Mouse (Mus musculus) heart, postnatal 14 days (tissue): Measurements from ENCODE around the gene Eif4g1. TPM values are rescaled to one million over a fixed set of nuclear protein-coding genes. Genes with fewer than 3 reads are reported as not detected.
A peak's percentile ranks its signal among the peaks of the same experiment; 100 is the strongest.

ENCODE experiments used
- DNase-seq, 2 experiments: peaks; one replicate each; pipeline ENCODE4 v3.0.0; 2021 to 2022
- intact Hi-C: fragments of 180-260 bp; cut with DNase I; formaldehyde crosslinking; loops from one replicate; pipeline ENCODE4 v1.15.1; 2025
- total RNA-seq, 2 experiments: library from RNA; stranded (reverse); gene quantifications; 2 replicates each; pipeline ENCODE4 v1.2.3; 2021

Eif4g1 gene
- total RNA-seq, 2 experiments from 2014 or later = 329 to 343 TPM

DNA sequence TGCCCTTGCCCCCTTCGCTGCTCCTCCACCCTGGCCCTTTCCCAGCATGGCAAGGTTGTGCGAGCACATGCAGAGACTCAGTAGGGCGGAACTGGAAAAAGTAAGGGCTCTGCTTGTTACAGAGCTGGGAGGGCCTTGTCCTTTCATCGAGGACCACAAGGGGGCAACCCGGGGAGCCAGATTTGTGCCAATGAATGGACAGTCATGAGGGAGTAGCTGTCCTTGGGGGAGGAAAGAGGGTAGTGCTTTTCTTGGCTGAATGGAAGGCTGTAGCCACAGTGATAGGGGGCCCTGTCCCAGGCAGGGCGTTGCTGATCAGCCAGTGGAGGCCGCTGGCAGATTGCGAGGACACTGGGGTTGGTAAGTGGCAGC lies 34.4 kb downstream of the Eif4g1 start:
- DNase-seq = peak; percentile 59 to 80
- intact Hi-C loops = no loop called here

- intact Hi-C loops = no loop called here
- no peak for DNase-seq
Observed at GRCm38 (mm10) chr16:20703071-20703470, 35.0 kb downstream of the Eif4g1 start.

- intact Hi-C loops = no loop called here
- no peak for DNase-seq
Observed at GRCm38 (mm10) chr16:20703699-20704400, 35.7 kb downstream of the Eif4g1 start.

DNA sequence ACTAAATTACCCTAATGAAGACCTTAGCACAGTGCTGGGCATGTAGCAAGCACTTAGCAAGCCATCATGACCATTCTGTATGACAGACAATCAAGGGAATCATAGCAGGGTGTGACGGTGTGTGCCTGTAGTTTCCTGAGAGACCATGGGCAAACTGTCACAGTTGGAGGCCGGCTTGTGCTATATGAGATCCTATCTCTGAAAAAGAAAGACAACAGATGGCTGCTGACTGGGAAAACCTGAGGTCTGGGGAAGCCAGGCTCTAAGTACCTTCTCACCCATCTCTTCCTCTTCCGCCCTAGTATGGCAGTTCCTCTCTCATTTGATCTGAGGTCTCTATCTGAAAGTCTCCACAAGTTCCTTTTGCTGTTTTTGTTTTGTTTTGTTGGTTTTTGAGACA lies 37.7 kb downstream of the Eif4g1 start:
- intact Hi-C loops = no loop called here

GRCm38 (mm10) chr16:20706407-20707055 lies 38.4 kb downstream of the Eif4g1 start:
- intact Hi-C loops = no loop called here
- no peak for DNase-seq

More for the DNA sequence above, 37.7 kb downstream of the Eif4g1 start:
- DNase-seq = no peak

DNA sequence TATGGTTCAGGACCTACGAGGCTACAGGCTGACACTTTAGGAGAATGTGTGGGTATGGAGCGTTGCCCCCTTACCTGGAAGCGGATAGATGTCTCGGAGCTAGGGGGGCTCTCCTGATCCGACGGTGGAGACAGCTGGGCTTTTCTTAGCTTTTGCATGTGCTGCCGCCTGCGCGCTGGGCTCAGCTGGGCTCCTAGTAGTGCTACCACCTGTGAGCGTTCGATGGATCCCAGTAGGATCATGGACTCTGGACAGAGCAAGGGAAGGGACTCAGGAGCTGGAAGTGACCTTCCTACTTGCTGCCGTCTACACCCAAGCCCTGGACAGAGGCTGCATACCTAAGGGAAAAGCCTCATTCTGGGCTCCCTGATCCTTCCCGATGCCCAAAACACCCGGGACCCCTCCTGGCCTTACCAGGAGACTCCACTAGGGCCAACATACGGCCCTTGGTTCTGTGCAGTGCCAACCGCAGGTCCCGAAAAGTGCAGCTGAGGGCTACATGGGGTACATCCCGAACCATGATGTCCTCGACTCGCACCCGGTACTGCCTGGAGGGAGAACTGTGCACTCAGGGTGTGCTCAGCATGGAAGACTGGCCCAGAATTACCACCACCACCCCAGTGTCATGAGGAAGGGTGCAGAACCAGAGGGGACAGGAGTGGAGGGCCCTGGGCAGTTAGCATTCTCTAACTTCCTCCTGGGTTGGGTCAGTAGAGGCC lies 40.3 kb downstream of the Eif4g1 start:
- intact Hi-C loops = loop anchor here (2.0 kb wide), 1 partner anchor 56 kb away; no protein-coding TSS in a partner anchor
- no peak for DNase-seq

DNA sequence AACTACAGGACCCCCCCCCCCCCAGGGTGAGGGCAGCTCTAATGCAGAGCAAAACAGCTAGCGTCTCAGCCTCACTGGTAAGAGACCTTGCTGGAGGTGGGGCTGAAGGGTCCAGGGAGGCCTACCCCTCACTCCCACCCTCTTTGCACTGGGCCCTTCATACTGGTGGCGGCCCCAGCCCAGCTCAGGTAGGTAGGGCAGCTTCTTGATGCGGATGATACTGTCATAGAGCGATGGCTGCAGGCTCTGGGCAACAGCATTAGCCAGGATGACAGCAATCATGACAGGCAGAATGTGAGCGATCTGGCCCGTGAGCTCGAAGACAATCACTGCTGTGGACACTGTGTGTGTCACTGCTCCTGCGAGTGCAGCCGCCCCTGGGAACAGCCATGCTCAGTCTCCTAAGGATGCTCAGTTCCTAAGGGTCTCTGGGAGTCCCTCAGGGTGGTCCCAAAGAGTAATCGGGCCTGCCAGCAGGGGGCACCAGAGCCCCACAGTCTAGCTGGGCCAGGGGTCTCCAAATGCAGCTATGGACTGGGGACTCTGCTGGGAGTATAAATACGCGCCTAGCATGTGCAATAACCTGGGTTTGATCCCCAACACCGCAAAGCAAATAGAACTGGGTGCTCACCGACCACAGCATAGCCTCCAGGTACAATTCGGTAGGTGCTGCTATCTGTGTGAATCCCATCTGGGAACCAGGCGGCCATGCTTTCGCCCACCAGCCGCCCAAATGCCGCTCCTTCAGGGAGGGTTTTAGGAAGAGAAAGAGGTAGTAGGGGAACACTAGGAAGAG lies 41.0 kb downstream of the Eif4g1 start:
- DNase-seq = peak; percentile 50
- intact Hi-C loops = loop anchor here (2.0 kb wide), 1 partner anchor 56 kb away; no protein-coding TSS in a partner anchor

DNA sequence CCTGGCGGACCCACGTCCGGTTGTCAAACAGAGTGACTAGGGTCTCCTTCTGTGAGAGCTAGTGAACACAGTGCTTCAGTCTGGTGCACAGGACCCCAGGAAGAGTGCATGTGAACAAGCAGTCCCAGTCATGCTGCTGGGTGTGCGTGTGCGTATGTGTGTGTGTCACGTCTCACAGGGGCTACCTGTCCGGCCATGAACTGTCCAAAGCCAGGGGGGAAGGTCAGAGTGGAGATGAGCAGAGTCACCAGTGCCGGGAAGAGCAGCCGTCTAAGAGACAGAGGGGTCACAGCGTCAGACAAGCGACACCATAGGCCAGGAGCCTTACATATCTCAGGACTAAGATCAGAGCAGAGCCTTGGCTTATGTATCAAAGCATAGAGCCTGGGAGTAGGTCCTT lies 42.3 kb downstream of the Eif4g1 start:
- intact Hi-C loops = loop anchor here (10.0 kb wide), 1 partner anchor 984 kb away; the partner anchor contains the start of gene 2510009E07Rik
- DNase-seq = no peak

DNA sequence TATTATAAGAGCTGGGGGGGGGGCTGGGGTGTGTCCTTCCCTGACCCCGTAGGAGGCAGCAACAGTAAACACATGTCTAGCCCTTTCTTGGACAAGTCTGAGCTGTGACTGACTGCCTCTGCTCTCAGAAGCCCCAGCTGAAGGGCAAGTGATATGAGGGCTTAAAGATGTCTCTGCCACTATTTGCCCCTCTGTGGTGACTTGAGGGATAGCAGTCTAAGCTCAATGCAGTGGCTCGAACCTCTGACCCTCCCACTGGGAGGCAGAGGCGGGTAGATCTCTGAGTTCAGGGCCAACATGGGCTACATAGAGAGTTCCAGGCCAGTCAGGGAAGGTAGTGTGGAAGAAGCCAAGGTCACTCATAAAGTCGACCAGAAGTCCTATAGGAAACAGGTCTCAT lies 42.7 kb downstream of the Eif4g1 start:
- intact Hi-C loops = loop anchor here (10.0 kb wide), 1 partner anchor 984 kb away; the partner anchor contains the start of gene 2510009E07Rik

GRCm38 (mm10) chr16:20712190-20712589 lies 44.1 kb downstream of the Eif4g1 start:
- no peak for DNase-seq
- intact Hi-C loops = loop anchor here (10.0 kb wide), 1 partner anchor 983 kb away; the partner anchor contains the start of gene 2510009E07Rik

More for the DNA sequence above, 42.7 kb downstream of the Eif4g1 start:
- DNase-seq = no peak

GRCm38 (mm10) chr16:20712889-20713288 lies 44.8 kb downstream of the Eif4g1 start:
- no peak for DNase-seq
- intact Hi-C loops = loop anchor here (10.0 kb wide), 1 partner anchor 982 kb away; the partner anchor contains the start of gene 2510009E07Rik

DNA sequence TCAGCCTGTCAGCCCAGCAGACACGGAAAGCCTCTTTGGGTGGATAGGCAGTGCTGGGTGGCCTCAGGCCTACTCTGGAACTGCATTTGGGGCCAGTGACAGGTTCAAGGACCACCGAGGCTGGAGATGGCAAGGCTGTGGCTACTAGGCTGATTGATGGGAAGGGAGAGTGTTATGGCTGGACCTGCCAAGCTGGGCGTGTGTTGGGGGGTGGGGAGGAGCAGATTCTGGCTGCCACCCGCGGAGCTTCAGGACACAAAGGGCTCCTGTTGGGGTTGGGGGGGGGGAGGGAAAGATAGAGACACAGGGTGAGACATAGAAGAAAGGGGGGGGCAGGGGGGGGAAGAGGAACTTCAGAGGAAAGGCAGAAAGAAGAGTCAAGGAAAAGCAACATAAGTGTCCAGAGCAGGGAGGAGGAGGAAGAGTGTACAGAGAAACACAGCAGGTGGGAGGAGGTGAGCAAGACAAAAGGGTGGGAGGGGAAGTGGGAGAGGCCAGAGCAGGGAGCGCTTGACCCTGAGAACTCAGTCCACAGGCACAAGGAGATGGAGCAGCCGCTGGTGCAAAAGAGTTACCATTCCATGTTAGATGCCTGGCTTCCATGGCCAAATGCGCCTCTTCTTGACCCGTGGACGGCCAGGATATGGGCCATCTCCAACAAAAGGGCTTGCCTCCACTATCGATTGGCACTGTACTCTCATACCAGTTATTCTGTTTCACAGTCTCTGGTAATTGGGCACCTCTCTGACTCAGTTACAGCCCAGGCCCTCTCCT lies 46.4 kb downstream of the Eif4g1 start:
- no peak for DNase-seq
- intact Hi-C loops = loop anchor here (10.0 kb wide), 1 partner anchor 980 kb away; the partner anchor contains the start of gene 2510009E07Rik

DNA sequence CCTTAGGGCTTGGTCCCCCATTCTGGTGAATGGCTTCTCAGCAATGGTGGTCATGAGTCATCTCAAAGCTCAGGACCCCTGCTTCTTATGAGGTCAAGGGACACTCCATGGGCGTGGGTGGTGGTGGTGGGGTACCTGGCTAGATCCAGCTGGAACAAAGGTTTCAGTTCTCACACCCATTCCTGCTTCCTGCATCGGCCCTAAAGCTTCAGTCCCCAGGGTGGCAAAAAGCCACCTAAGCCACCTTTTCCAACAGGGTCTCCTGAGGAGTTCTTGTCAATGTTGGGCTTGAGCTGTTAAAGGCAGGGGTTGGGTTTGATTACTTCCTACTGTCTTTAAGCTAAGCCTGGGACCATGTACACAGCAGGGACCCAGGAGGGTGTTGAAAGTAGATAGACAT lies 47.0 kb downstream of the Eif4g1 start:
- intact Hi-C loops = loop anchor here (10.0 kb wide), 1 partner anchor 980 kb away; the partner anchor contains the start of gene 2510009E07Rik
- DNase-seq = no peak

- DNase-seq = no peak
- intact Hi-C loops = loop anchor here (10.0 kb wide), 1 partner anchor 979 kb away; the partner anchor contains the start of gene 2510009E07Rik
Observed at GRCm38 (mm10) chr16:20715566-20715965, 47.5 kb downstream of the Eif4g1 start.

DNA sequence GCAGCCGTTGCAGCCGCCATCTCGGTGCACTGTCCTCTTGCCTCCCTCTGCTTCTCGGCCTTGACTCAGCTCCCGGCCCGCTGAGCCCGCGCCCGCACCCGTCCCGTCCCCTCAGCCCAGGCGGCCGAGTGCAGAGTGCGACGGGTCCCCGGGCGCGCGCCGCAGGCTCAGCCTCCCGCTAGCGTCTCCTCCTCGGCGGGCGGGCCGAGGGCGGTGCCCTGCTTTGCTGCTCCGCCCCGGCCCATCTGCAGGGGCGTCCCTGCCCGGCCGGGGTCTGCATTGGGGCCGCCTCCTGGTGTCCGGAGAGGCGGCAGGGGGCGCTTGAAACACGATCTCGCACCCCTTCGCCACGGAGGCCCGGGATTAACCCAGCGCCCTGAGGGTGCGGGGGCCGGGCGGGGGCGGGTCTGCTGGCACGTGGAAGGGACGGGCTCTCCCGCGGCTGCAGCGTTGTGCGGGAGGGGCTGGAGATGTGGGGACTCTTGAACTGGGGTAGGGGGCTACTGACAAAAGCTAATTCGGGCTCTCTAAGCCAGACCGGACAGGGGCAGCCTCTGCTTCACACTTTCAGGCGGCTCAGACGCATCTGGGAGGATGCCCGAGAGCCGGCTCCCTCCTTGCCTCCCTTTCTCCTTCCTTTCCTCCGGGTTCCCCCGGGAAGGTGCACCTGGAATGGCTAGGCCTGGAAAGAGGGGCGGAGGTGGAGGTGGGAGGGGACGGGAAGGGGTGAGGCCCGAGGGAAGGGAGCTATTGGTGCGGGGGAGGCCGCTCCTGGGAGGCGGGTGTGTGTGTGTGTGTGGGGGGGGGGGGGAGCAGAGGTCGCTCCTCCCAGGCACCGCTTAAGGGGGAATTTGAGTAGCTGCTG lies 48.1 kb downstream of the Eif4g1 start:
- intact Hi-C loops = loop anchor here (10.0 kb wide), 1 partner anchor 979 kb away; the partner anchor contains the start of gene 2510009E07Rik
- DNase-seq = peak; percentile 81 to 85

DNA sequence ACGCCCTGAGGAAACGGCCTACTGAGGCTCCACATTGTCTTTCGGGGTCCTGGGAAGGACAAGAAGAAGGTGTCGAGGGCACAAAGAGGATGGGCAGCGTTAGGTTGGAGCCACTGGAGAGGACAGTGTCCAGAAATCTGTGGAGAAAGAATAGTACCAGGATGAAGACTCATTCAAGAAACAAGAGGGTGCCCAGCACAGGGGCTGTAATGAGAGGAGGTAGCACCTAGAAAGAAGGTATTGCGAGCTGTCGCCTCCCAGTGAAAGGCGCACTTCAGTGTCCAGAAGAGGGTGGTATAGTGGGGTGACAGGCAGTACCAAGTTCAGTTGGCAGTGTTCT lies 48.7 kb downstream of the Eif4g1 start:
- intact Hi-C loops = loop anchor here (10.0 kb wide), 1 partner anchor 978 kb away; the partner anchor contains the start of gene 2510009E07Rik
- no peak for DNase-seq

DNA sequence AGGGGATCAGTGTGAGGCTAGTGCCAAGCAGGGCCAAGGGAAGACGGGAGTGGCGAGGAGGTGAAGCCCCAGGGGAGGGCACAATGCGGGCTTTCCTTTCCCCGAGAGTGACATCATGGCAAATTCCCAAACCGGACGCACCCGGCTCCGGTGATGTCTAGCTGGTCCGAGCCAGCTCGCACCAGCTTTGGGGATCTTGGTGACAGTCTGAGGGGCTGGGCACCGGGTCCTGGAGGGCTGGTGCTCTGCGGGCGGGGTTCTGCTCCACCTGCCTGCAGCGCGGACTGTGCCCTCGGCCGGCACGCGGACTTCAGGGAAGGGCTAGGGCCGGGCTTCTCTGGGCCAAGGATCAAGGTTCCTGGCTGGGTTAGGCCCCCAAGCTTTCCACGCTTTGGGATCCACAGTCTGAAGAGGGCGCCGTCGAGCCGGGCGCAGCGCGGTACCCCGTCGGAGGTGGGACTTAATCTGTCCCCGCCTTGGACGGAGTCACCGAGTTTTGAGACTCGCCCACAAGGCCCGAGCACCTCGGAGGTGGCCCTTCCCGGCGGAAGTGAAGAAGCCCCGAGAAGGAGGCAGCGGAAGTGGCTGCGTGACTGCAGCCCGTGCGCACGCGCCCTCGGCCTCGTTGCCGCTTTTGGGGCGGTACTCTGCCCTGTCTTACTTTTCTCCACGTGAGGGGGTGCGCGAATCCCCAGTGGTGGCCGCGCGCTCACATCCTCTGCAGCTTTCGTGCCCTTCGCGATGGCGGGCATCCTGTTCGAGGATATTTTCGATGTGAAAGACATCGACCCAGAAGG lies 49.3 kb downstream of the Eif4g1 start, which contains the start of the genes Polr2h and Clcn2:
Gene Polr2h, plus strand, starts transcription at position 485 of the 797 bp plus-strand sequence.
Gene Clcn2, minus strand, starts transcription at position 566 of the 797 bp plus-strand sequence.
- intact Hi-C loops = loop anchor here (10.0 kb wide), 1 partner anchor 977 kb away; the partner anchor contains the start of gene 2510009E07Rik

More for the DNA sequence above, 49.3 kb downstream of the Eif4g1 start, which contains the start of the genes Polr2h and Clcn2:
- DNase-seq = peak; percentile 96 to 98
